ENCODE assay signal across 9 mouse cellular contexts in genomic region chr2:127960579-127960978, GRCm38 (mm10).
DNase-seq lines count a peak whose midpoint lies in the region; ATAC-seq lines count a peak whose summit lies in the region.
"Had no signal": no experiment of that assay in that cellular context is flagged by ENCODE, and none has a peak within 500 bp of the region (broad histone marks: within the 10 kb centered on the region; RNA-seq: fewer than 3 reads in every experiment).

No protein-coding gene starts in this region.

- peak; percentile 2 to 23 for DNase-seq in frontal cortex, postnatal 36 days (ENCODE audit: low spot score in 2 of 2)
- DNase-seq in frontal cortex, postnatal 25 days (ENCODE audit: low spot score in 2 of 2), result no peak
- no peak for DNase-seq in midbrain, embryonic 10.5 days (ENCODE audit: low spot score)
- peak; percentile 41 for DNase-seq in mesoderm, embryonic 11.5 days (ENCODE audit: low read depth, low spot score)
- DNase-seq in right cerebral cortex, postnatal 25 days, result peak; percentile 23
- no peak for DNase-seq in urinary bladder, adult 18-20 months (ENCODE audit: low spot score in 2 of 2)
- DNase-seq in adrenal gland, postnatal 4 days (ENCODE audit: low spot score in 2 of 2), result no peak

- peaks cover 19% of the 10 kb centered on the region for H3K4me1 ChIP-seq in midbrain, embryonic 13.5 days (replicated peaks)
- H3K4me1 ChIP-seq in midbrain, embryonic 10.5 days, result peaks cover 17% of the 10 kb centered on the region

- H3K9me3 ChIP-seq in midbrain, embryonic 13.5 days, result no peaks in the 10 kb centered on the region
- H3K9me3 ChIP-seq in midbrain, embryonic 10.5 days (replicated peaks), result no peaks in the 10 kb centered on the region

- peak overlapping the region; percentile 6; the same call in 1 of the 2 replicates for H3K27ac ChIP-seq in midbrain, embryonic 13.5 days
- H3K27ac ChIP-seq in midbrain, embryonic 10.5 days (replicated peaks), result no peak overlapping the region
- H3K27ac ChIP-seq: liver, embryonic 14.5 days had no signal

- no peaks in the 10 kb centered on the region for H3K27me3 ChIP-seq in midbrain, embryonic 13.5 days
- H3K27me3 ChIP-seq in midbrain, embryonic 10.5 days (ENCODE audit: low read depth, poor library complexity, severe bottlenecking), result no peaks in the 10 kb centered on the region

- H3K9ac ChIP-seq in midbrain, embryonic 13.5 days (replicated peaks), result no peak overlapping the region
- H3K9ac ChIP-seq: liver, embryonic 14.5 days had no signal

- H3K4me2 ChIP-seq in midbrain, embryonic 13.5 days (replicated peaks), result no peak overlapping the region

- H3K36me3 ChIP-seq in midbrain, embryonic 13.5 days, result no peaks in the 10 kb centered on the region
- no peaks in the 10 kb centered on the region for H3K36me3 ChIP-seq in midbrain, embryonic 10.5 days

- WGBS in midbrain, embryonic 13.5 days, result 49% methylated on average over 6 of the region's 6 CpGs
- WGBS in midbrain, embryonic 10.5 days, result 80% methylated on average over 6 of the region's 6 CpGs

- no peak overlapping the region for H3K4me3 ChIP-seq in midbrain, embryonic 13.5 days (replicated peaks)
- H3K4me3 ChIP-seq in midbrain, embryonic 10.5 days, result no peak overlapping the region

- 0 out of 2 replicates have a peak, but pooled peaks have one; percentile 9 for ATAC-seq in midbrain, embryonic 13.5 days

Comparison
In these comparisons a context has a peak if more than half of its experiments do, and no peak if none do; other contexts are left out.
1. DNase-seq: peak in frontal cortex, postnatal 36 days (2 of 2), mesoderm, embryonic 11.5 days (single experiment) and right cerebral cortex, postnatal 25 days (single experiment); none in frontal cortex, postnatal 25 days (0 of 2), midbrain, embryonic 10.5 days (single experiment), urinary bladder, adult 18-20 months (0 of 2) and adrenal gland, postnatal 4 days (0 of 2).